Mouse (Mus musculus) kidney, postnatal 14 days (tissue): Measurements from ENCODE around the gene Plekhg1.

Experiments
- DNase-seq: peaks from one replicate; pipeline ENCODE4 v3.0.0; 2022; ENCODE audit warnings: mixed read lengths

Gene Plekhg1

DNA sequence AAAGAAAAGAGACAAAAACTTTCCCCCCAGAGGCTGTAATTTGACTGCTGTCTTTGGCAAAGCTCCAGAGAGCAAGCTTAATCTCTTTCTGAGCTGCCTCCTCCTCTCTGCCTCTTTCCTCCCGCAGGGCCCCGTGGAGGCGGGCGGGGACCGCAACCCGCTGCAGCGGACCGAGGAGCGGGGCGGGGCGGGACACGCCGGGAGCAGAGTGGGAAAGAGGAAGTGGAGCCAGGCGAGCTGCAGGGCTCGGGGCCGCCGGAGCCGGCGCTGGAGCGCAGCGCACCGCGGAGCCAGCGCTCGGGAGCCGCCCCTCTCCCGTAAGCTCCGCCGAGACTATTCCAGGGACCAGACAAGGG, at the start of gene Plekhg1:
Gene Plekhg1 (plus strand): TSS at position 217 of the 356 bp plus-strand sequence.
- DNase-seq = peak; percentile 92

DNA sequence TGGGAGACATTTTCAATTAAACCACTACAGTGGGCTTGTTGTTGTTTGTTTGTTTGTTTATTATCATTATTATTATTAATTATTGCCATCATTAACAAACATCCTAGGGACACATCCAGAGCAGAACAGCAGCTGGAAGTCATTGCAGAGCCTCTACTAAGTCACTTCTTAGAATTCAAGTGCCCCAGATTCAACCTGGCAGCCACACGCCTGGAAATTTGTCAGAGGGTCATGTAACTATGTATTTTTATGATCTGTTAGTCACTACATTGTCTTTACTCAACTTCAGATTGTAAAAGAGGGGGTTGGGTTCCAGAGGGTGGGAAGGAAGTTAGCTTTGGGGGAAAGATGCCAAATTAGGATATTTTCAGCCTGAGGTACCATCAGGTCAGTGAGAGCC, 47.4 kb upstream of the Plekhg1 start:
- DNase-seq = no peak

DNA sequence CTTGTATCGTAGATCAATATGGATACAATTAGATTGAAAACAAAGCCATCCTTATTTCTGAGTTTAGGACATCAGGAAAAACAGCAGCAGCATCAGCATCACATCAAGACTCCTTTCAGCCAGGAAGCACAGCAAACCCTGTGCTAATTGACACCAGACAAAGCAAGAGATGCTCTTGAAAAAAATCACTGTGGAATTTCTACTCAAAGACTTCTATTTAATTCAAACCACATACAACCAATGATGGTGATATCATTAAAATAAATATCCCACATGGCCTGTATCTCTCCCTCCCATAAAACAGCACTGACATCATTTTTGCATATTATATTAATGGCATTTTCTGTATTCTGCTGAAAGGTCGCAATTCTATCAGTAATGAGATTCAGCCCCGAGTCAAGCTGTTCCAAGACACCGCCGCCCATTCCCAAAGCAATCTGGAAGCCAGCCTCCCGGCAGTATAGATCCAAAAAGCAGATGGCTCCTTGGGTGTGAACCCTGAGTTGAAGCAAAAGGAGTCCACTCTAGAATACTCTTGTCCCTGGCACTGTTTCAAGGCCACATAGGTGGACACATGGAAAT, 46.4 kb upstream of the Plekhg1 start:
- DNase-seq = no peak

DNA sequence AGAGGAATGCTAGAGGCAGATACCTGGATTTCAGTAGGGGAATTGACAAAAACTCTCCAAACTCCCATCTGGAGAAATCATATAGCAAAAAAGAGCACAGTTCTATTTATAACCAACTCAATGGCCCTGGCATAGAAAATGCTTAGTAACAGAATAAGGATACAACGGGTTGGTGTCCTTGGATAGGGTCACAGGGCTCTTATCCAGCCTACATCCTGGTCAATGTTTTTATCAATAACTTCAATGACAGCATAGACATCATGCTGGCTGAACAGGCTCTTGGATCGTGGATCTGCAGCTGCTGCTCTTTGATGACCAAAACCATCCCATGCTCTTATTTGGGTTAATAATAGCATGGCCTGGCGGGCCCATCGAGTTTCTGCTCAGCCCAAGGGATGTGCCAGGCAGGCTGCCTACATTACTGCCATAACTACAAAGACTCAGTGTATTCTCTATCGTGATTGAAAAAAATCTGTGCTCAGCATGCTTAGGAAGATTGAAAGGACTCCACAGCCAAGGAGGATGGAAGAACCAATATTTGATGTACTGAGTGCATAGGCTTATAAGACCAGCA, 44.7 kb upstream of the Plekhg1 start:
- DNase-seq = no peak

DNA sequence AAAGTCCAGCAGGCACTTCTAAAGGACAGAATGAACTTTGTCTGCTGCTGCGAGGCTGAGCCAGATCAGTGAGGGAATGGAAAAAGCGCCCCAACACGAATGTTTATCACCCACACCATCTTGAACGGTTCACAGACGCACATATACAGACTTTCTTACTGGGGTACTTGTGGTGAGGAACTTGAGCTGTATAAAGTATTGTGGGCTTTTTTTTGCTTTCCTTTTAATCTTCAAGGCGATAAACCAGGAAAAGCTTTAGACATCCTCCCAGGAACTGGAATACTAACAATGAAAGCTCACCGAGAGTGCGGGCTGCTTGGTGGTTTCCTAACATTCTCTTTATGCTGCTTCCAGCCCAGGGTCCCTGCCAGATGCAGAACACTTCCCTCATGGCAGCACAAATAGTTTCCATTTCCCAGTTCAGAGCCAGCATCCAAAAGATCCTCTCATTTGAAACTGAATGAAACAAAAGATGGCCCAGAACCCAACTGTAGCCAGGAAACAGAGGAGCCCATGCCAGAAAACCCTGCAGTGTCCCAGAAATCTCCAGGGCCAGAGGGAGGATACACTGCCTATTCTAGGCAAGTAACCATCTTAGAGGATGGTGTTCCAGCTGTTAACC, 43.3 kb upstream of the Plekhg1 start:
- DNase-seq = peak; percentile 56

DNA sequence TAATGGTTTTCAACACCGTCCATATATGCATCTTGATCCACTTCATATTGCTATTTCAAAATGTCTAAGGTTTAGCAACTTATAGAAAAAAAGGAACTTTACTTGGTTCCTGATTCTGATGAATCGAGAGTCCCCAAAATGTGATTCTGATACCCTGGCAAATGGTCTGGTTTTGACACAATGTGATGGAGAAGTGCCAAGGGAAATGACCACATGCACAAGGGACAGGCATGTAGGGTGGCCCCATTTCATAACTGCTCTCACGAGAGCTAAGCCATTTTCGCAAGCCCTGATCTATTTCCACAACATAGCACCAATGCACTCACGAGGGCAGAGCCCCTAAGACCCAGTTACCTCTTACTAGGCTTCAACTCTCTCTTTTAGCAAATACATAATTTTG, 42.7 kb upstream of the Plekhg1 start:
- no peak for DNase-seq

DNA sequence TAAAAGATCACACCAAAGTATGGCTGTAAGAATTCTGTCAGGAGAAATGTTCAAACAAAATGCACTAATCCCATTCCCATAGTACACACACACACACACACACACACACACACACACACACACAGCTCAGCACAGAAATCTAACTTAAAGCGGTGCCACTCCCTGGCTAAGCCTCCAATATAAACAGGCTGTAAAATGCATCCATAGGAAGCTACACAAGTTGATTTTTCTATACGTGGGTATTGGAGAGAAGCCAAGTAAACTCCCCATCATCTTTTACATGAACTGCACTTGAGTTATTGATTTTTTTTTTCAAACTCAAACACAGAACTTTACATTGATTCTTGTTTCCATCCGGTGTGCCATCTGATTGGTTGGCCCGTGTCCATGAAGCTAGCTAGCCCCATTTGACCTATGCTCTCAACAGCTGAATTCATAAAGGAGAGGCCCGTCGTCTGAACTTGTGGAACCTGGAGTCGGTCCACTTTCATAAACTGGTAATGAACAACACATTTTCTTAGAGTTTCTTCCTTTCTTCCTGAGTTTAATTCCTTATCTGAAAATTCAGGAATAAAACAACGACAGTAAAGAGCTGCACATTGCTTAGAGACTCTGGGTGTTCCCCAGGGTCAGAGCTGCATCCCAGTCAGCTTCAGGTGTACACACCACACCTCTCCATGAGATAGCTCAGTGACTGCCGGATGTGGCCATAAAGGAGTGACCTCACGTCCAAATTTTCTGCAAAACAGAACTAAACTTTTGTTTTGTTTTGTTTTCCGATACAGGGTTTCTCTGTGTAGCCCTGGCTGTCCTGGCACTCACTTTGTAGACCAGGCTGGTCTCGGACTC, 39.7 kb upstream of the Plekhg1 start:
- DNase-seq = no peak

DNA sequence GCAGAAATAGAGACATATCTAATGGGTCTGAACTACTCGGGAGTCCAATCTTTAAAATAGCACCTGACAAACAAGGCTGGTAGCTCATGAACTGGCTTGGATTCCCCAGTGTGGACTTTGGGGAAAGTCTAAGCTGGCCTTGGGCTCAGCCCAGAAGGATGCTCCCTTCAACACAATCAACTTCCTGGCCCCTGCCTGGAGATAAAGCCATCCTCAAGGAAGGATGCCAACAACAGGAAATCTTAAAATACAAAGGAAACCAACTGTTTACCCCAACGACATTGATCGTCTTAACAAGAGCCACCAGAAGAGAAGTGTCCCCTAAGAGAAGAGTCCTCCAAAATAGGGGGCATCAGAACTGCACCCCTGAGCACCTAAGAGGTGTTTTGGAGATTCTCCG, 38.3 kb upstream of the Plekhg1 start:
- no peak for DNase-seq

DNA sequence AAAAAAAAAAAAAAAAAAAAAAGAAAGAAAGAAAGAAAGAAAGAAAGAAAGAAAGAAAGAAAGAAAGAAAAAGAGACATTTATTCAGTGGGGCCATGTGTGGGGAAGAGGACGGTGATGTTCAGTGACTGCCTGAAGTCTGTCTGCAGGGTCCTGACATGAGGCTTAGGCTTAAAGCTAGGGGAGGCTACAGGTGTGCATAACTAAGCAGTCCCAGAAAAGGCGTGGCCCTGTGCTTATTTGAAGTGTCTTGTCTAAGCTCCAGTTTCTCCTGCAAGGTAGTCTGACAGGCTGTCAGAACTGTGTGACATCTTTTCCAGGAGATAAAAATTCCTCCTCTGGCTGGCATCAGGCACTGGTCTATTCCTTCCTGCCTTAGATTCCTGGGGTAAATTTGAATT, 37.6 kb upstream of the Plekhg1 start:
- DNase-seq = no peak

DNA sequence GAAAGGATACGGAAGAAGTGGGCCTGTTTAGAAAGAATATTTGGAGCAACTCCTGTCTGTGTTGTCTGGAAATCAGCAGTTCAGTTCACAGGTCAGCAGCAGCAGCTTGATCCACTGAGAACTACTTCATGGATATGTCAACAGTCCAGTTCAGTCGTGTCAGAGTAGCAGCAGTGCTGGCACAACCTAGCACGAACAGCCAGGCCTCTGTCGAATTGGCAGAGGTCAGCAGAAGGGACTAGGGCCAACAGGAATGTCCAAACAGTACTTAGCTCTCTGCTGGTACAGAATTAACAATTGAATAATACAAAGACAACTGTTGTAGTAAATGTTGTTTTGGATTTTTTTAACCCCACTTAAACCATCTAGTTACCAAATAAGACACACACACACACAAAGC, 33.9 kb upstream of the Plekhg1 start:
- DNase-seq = no peak

DNA sequence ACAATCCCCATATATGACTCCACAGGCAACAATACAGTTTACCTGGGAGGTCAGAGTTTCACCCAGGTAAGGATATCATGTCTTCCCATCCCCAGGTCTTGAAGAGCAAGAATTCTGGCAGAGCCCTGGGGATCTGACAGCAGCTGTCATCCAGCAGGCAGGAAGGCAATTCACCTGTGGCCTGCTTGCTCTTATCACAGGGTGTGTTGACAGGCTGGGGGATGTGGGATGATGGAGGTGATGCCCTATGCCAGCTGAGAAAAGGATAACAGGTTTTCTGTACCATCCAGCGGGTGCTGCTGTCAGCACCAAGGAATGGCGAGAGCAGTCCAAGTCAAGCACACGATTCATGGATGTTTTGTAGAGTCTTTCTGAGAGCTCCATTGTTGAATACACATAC, 30.1 kb upstream of the Plekhg1 start:
- no peak for DNase-seq

DNA sequence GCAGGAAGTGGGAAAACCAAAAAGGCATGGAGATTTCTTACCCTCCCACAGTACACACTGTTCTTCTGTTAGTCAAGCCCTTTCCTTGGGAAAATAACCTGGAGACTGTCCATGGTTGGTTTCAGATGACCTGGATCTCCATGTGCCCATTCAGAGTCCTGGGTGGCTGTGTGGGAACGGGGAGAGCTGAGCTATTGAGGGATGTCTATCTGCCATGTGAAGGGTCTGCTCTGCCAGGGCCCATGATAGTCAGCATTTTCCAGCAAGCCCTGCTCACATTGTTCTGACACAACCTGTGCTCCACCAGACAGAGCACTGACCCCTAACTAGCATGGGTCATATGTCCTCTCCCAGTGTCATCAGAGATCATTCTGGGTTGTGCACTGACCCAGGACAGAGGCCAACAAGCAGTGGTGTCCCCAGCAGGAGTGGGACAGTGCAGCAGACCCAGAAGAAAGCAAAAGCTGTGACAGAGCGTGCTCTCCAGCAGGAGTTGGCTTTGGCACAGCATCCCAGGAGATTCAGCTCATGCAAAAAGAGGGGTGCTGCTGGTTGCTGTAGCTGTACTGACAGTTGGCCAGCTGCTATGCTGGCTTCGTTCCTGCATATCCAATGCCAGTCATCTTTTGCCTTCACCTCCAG, 24.7 kb upstream of the Plekhg1 start:
- no peak for DNase-seq

DNA sequence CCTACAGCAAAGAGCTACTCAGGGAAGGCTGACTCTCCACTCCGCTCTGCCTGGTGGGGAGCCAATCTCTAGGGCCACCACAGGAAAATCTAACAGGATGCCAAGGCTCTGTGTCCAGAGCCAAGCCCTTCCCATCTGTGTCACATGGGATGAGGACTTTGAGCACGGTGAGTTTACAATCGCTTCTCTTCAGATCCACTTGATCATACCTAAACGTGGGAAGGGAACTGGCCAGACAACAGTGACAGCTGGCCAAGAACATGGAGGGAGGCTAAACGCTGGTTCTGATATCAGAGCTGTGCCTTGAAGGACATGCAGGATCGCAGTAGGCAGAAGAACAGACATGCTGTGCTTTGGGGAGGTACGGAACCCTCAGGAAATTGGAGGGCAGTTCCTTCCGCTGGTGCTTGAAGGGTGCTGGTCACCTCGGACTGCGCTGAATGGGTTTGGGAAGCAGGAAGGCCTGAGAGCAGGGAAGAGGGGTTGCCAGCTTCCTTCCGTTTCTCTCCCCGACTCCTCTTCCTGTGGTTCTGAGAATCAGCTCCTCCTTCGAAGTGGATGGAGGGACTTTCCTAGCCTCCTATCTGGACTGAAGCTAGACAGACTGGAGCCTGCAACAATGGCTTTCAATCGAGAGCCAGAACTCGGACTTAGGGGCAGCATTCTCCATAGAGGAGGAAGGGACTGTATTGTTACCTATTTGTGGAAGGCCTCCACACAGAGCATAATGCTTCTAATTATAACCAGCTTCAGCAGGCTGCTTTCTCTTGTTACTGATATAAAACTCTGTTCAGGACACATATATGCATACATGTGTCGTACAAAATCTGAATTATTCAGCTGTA, 21.9 kb upstream of the Plekhg1 start:
- DNase-seq = peak; percentile 66

DNA sequence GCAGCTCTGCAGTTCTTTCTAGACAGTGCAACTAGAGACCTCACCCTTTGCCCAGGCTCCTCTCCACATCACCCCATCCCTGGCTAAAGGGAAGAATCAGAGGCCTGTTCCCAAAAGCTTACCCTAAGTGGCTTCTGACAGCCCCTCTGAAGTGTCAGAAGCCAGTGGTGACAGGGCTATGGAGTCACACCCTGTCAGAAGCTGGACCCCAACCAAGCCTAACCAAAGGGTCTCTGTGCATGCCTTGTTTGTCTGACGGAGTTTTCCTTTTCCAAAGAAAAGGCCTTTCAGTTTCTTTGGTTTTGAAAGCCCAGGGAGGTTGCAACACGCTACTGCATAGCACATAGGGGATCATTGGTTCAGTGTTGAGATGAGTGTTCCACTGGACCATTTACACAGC, 19.9 kb upstream of the Plekhg1 start:
- no peak for DNase-seq

DNA sequence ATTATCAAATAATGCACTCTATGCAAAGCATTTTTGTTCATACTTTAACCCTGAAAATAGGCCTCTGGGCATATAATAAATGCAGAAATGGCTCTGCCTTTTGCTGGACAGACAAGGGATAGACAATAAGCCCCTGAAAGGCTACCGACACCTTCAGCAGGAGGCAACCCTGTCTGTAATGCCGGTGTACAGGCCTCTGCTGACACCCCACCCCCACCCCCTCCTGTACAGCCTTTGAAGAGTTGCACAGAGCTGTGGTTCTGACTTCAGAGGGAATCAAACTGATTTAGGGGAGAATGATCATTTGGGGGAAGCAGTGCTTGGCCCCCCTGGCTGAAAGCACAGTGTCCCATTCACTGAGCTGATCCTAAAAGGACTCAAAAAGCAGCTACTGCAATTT, 17.8 kb upstream of the Plekhg1 start:
- no peak for DNase-seq

DNA sequence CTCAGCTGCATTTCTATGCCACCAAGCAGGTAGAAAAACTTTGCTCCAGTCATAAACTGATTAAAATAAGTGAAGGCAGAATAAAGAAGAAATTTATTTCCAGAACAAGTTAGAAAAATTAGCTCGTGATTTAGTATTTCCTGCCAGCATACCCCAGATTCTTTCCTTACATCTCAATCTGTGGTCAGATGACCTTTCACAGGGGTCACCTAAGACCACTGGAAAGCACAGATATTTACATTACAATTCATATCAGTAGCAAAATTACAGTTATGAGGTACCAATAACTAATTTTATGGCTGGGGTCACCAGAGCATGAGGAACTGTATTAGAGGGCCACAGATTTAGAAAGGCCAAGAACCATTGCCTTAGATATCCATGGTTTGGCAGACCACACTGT, 15.5 kb upstream of the Plekhg1 start:
- DNase-seq = no peak

DNA sequence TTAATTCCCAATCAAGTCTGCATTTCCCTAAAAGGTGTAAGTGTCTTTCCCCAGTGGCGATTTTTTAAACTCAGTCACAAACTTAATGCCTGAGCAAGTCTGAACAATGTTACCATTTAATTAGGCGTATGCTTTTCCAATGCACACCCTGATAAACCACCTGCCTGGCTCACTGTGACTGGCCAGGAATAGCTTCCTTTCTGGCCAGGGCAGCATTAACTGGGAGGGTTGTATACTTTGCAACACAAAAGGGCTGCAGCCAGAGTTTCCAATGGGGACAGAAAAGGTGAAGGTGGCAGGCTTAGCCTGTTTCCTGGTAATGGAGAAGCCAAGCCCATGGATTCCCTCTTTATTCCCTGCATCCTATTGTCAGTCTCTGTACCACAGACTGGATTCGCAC, 10.5 kb upstream of the Plekhg1 start:
- peak; percentile 35 for DNase-seq

DNA sequence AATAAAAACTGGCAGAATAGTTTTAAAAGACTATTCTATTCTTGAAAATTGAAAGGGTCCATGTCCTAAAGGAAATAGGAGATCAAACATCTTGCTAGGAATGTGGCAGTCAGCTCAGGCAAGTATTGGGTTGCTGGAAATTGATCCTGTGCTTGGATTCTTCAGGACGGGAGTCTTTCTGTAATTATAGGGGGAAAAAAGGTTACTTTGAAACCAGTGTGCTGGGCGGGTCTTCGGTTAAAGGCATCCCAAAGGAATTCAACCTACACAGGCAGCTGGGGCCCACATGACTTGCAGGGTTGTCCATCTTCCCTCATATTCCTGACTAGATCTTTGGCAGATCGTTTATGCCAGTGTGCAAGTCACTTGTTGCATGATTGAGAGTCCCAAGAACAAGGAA, 9.8 kb upstream of the Plekhg1 start:
- DNase-seq = no peak

DNA sequence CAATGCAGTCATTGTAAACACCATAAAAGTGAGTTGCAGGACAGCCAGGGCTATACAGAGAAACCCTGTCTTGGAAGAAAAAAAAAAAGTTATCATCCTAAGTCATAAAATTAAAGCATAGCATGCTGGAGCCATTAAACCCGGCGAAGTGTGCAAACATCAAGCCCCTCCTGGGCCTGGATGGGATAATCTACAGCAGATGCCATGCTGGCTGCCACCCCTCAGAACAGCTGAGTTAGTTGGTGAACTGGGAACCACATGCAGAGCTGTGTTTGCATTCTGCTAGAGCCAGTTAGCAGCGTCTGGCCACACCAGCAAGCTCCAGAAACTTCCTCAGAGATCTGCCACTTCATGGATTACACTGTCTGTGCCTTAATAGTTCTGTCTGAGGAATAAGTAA, 3.1 kb upstream of the Plekhg1 start:
- no peak for DNase-seq

DNA sequence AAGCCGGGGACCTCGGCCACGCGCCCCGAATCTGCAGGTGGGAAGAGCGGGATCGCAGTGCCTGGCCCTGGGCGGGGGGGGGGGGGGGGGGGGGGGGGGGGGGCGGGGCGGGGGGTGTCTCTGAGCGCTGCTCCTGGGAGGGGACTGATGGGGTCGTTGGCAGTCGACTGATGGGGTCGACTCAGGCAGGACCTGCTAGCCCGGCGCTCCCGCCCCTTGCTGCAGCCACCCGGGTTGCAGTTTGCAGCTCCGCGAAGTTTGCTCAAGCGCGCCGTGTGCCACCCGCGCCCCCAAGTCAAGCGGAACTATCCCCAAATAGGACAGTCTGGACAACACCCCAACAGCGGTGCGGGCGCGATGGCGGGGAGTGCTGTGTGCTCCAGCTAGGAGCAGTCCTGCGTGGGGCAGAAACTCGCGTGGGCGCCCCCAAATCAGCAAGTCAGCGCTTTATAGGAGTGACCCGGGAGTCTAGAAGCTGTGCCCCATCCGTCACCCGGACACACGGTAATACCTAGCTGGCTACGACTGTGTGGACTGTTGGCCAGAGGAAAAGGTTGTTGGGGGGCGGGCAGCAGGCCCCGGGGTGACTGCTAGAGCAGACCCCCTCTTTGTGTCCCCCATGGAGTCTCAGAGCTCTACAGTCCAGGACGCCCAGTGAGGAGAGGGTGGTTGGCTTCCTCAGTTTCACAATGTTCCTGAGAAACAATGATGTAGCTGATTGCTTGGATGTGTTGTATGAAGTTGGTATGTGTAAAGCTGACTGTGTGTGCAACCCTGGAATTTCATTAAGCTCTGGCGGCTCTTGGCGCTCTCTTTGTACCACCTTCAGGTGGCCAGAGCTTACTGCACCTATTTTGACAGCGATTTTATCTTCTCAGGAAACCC, 582 bp downstream of the Plekhg1 start:
- peak; percentile 74 for DNase-seq

DNA sequence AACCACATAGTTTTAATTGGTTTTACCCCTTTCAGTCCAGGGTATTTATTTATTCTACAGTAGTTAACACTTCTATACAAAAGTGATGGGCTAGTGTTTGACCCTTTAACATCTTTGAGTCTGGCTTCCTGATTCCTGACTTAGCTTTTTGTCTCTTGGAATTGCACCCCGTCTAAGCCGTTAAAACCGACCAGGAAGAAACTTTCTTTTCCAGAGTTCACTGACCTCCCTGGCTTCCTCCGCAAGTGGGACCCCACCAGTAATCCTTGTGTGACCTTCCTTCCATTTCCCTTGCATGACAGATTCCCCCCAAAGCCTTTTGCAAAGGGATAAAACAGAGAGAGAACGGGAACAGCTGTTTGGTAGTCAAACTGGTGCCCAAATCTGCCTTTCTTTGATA, 1.6 kb downstream of the Plekhg1 start:
- peak; percentile 26 for DNase-seq
